Mouse (Mus musculus) 3T3-L1 (cell line): ENCODE measurements around the gene Tmem121.
"Not testable (repeated sequence)": the region's sequence is repeated elsewhere in the genome, so short reads cannot be mapped to it uniquely, and the experiment has no call there.

Experiments
- DNase-seq: peaks from one replicate; pipeline ENCODE4 v3.0.0-alpha.2; 2015; ENCODE audit warnings: low read depth, low spot score

The Tmem121 gene

DNA sequence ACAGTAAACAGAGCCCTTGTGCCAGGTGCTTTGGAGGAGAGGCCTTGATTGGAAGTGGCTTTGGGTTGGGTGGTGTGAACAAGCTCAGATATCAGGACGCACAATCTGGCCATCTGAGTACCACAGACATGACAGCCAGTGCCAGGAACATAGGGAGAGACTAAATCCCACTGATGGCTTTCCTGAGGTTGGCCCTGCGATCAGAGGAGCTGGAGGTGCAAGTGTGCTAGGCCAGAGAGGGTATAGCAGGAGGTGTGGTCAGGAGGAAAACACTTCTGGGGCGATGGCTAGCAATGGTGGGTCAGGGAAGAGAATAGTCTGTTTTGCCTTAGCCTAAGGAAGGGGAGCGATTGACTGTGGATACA is 1.3 kb downstream of the Tmem121 start:
- no peak for DNase-seq

DNA sequence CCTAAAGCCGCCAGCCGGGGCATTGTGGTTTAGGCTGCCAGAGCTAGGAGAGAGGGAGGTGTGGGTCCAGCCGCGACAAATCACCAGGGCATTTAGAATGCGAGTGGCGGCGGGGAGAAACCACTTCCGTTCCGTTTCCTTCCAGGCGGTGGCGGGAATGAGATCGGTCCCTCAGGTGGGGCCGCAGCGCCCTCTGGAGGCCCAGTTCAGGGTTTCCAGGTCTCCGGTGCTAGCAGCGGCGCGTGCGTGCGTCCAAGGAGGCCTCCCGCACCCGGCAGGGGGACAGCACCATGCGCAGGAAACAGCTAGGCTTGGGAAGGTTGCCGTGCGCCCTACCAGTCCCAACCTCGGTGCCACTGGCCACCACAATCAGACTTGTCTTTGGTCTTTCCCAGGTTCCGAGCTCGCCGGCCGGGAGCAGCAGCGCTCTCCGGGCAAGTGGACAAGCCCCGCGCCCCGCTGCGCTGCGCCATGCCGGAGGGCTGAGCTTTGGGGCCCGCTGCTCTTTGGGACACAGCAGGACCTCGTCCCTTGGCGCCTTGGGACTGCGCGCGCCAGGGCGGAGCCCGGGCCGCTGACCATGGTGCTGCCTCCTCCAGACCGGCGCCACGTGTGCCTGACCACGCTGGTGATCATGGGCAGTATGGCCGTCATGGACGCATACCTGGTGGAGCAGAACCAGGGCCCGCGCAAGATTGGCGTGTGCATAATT is 2.0 kb downstream of the Tmem121 start:
- DNase-seq: no peak

DNA sequence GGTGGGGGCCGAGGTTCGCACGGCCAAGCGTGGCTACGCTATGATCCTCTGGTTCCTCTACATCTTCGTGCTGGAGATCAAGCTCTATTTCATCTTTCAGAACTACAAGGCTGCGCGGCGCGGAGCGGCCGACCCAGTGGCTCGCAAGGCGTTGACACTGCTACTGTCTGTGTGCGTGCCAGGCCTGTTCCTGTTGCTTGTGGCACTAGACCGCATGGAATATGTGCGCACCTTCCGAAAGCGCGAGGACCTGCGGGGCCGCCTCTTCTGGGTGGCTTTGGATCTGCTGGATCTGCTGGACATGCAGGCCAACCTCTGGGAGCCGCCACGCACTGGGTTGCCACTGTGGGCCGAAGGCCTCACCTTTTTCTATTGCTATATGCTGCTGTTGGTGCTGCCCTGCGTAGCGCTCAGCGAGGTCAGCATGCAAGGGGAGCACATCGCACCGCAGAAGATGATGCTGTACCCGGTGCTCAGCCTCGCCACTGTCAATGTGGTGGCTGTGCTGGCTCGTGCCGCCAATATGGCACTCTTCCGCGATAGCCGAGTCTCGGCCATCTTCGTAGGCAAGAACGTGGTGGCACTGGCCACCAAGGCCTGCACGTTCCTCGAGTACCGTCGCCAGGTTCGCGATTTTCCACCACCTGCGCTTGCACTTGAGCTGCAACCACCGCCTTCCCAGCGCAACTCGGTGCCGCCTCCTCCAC is 2.8 kb downstream of the Tmem121 start:
- no peak for DNase-seq

DNA sequence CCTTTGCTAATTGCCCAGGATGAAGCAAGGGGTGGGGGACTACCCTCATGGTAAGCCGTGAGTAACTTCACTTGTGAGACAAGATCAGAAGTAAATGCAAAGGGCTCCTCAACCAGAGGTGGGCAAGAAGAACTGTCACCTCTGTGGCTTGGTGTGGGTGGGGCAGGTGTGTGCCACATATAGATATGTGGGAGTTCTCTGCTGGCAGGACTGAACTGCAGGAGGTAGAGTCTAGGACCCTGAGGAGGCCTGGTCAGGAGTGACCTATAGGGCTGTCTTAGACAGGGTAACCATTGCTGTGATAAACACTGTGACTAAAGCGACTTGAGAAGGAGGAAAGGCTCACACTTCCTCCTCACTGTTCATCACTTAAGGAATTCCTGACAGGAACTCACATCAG is 7.7 kb downstream of the Tmem121 start:
- no peak for DNase-seq

DNA sequence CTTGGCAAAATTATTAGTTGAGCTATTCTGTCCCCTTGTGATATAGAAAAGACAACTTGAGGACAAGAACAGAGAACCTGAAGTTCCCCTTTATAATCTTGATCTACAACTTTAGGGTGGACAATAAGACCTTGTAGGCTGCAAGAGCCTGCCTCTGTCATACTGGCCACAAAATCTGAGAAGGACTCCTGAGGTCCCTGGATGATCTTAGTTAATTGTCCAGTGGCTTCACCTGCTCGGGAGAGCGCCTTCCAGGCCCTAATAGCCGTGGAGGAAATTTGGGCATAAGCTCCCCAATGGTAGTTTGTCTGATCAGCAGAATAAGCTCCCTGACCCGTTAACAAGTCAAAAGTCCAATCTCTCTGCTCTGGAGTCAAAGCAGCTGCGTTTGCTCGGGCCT is 13.4 kb downstream of the Tmem121 start:
- not testable (repeated sequence) for DNase-seq

DNA sequence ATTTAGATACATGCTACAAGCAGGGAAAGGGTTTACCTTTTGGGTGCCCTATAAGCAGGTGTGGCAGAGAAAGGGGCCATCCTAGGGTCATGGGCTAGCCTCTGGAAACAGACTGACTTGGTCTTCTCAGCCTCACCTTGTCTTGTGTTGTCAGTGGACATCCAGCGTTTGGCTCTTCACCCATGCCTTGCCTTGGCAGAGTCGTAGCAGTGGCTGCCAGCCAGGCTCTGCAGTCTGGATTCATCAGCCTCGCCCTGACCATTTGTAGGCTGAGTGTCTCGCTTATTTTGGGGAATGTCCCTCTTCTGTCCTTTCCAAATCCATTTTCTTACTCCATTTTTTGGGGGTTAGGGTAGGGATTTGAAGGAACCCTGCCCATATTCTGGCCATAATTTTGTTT is 15.6 kb downstream of the Tmem121 start:
- DNase-seq: peak; percentile 17

DNA sequence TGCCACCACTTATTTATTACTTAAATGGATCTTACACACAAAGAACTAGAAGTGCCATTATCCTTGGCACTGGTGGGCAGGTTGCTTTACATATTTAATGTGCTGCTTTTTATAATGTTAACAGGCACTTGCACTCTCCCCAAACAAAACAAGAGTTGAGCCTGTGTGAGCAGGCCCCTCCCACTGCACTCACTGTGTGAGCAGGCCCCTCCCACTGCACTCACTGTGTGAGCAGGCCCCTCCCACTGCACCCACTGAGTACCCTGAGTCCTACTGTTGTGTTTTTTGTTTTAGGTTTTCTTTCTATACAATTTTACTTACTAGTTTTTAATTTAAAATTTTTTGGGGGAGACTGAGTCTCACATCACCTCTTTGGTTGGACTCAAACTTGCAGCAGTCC is 16.3 kb downstream of the Tmem121 start:
- no peak for DNase-seq

DNA sequence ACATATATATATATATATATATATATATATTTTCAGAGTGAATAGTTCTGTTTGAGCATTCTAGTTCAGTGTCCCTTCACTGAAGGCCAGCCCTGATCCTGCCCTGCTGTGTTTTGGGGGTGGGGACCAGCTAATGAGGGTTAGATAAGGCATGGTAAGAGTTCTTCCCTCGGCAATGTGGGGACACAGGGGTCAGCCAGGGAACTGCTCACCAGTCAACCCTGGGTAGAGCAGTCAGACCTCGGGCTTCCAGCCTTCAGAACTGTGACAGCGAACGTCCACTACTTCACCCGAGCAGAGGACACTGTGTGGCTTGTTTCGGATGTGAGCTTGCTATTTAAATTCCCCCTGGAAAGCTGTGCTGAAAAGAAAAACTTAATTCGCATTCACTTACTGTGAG is 17.8 kb downstream of the Tmem121 start:
- DNase-seq: no peak

DNA sequence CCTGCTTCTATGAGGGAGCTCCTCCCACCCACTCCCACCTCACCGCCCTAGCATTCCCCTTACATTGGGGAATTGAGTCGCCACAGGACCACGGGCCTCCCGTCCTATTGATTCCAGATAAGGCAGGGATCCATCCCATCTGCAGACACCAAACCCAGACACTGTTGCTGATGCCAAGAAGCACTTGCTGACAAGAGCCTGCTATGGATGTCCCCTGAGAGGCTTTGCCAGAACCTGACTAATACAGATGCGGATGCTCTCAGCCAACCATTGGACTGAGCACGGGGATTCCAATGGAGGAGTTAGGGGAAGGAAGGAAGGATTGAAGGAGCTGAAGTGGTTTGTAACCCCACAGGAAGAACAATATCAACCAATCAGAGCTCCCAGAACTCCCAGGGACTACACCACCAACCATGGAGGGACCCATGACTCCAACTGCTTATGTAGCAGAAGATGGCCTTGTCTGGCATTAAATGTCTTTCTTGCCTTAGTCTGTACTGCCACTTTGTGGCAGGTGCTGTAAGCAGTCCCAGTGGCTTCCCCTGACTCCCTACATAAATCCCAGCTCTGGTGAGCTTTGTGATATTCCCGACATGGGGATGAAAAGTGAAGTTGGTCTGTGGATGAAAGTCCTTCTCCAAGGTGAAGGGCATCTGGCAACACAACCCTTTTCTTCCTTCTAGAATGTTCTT is 19.7 kb downstream of the Tmem121 start:
- DNase-seq: peak; percentile 13

DNA sequence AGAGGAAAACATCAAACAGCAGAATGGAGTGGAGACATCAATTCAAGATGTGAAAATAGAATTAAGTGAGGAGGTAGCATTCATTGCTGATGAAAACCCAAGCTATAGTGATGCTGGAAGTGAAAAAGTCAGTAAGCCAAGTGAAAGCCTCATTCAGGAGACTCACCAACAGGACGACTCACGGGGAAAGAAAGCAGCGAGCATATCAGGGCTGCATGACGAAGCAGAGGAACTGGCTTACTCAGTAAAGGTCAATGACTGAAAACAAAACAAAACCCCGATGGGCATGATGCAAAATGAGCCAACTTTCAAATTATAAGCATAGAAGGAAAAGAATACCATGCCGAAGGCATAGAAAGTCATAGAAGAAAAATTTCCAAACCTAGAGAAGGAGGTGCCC is 22.0 kb downstream of the Tmem121 start:
- peak; percentile 15 for DNase-seq

DNA sequence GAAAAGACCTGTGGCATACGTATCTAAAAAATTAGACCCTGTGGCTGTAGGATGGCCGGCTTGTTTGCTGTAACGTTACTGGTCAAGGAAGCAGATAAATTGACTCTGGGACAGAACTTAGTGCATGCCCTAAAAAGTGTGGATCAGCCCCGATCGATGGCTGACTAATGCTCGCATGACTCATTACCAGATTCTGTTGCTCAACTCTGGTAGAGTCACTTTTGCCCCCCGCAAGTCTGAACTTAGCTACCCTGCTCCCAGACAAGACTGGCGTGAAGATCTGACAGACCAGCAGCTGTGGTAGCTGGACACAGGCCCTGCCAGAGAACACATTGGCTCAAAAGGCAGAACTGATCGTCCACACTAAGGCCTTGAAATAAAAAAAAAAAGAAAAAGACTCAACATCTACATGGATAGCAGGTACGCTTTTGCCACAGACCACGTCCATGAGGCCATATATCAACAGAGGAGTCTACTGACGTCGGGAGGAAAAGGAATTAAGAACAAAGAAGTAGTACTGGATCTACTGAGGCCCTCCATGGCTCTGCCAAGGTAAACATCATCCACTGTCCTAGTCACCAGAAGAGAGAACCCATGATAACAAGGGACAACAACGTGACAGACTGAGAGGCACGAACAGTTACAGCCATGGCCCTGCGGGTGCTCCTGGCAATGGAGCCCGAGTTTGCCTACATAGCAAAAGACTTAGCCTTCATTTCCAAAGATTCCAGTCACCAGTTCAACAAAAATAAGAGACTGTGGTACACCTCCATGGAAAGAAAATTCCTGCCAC is 25.1 kb downstream of the Tmem121 start:
- no peak for DNase-seq

DNA sequence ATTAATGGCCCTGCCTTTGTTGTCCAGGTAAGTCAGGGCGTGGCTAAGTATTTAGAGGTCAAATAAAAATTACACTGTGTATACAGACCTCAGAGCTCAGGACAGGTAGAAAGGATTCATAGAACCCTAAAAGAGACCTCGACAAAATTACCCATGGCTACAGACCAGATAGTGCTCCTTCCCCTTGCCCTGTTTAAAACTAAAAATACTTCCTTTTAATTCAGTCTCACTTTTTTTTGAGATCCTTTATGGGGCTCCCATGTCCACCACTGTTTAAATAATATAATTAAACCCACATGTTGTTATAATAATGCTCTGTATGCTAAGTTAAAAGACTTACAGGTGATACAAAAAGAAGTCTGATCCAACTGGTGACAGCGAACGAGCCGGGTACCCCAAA is 26.0 kb downstream of the Tmem121 start:
- DNase-seq: no peak

DNA sequence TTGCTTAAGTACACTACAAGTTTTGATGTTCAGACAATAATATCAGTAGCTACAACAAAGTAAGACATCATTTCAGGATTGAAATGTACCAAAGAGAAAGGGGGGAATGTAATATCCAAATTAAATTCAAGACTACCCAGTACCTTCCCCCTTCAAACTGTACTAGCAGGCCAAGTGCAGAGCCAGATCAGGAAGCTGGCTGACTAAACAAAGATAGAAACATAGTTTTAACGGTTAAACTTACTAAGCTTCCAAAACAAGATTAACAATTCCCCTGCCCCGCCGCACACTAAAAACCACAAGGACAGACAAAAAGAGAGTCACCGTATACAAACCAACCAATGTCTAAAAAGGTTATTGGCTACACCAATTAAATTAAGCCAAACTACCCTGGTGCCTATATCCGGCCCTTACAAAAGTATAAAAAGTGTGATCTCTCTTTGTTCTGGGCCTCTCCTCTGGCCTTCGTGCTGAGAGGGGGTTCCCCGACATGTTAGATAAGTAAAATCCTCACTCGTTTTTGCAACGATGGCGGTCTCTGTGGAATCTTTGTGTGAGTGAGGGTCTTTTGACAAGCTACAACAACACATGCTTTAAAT is 26.7 kb downstream of the Tmem121 start:
- DNase-seq: no peak

DNA sequence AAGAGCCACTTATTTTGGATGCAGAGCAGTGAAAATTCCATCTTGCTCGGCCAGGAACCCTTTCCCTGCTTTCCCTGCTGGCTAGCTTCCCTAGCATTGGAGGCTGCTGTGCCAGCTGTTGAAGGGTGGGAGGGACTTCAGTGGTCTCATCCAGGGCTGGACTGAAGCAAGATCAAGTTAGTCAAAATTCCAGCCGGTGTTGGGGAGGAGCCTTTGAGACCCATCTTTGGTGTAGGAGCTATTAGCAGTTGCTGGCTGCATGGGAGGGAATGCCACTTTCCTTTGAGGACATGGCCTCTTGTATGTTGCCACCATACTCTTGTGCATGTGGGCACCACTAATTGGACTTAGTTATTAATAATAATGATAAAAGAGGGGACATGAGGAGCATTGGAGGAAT is 27.5 kb downstream of the Tmem121 start:
- DNase-seq: no peak

DNA sequence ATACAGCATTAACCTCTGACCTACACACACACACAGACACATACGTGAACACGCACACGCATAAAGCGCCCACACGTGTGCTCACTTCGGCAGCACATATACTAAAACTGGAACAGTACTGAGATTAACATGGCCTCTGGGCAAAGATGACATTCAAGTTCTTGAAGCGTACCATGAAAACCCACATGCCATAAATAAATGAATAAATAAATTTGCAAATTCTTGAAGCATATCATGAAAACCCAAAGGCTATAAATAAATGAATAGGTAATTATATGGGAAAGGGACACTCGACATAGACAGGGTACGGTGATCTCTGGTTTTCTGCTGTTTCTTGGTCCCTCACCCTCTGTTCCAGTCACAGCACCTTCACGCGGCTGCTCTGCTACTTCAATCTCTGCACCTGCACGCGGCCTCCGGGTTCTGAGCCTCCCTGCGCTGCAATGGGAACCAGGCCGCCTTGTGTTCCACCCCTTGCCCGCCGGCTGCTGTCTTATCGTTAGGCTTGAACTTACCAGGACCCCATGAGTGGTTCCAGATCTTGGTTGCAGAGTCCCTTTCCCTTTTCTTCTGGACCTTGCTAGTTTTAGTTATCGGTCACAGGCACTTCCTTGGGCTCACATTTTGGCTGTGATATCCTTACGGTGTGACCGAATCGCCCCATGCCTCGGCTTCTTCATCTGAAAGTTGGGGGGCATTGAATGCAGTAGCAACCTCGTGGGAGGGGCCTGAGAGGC is 28.5 kb downstream of the Tmem121 start:
- no peak for DNase-seq

DNA sequence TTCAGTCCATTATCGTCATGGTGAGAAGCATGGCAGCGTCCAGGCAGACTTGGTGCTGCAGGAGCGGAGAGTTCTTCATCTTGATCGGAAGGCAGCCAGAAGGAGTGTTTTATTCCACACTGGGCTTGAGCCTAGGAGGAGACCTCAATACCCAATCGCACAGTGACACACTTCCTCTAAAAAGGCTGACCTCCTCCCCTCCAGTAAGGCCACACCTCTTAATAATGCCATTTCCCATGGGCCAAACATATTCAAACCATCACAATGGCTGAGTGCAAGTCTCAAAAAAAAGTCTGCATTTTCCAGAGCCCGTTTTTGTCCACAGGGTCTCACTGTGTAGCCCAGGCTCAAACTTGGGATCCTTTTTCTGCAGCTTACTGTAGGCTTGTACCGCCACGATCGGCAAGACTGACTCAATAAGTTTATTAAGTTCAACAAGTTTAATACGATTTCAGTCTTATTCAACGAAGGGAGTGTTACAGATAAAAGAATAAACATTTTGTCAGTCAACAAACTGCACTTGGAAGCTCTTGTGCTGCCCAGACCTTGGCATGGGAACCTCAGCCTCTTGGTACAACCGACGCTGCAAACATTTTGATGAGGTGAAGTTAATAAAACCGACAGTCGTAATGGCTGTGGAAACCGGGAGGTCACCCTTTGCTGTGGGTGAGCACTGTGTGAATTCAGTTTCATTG is 29.4 kb downstream of the Tmem121 start:
- DNase-seq: no peak

DNA sequence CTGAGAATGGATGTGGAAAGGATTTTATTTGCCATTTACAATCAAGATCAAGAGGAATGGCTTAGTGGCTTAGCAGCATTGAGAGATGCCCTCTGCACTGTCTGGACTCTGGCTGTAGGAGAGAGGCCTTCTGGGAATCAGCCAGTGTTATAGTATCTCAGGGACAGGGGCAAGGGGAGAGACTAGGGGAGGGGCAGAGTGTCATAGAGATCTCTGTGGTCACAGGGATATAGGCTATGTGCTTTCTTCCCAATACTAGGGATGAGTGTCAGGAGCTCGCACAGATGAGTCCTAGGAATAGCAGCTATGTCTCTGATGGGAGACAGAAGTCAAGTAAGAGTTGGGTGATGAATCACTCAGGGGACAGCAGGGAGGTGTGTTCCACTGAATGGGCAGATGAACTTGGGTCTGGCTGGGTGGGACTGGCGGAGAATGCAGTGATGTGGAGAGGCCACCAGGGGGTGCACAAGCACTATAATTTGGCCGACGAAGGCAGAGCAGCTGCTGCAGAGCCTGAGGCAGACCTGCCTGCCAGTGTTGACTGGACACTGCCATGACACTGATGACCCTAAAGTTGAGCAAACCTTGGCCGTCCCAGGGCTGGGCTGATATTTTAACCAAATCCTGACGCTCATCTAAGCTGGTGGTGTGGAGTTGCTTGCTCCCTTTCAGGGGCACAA is 30.1 kb downstream of the Tmem121 start:
- DNase-seq: peak; percentile 69

DNA sequence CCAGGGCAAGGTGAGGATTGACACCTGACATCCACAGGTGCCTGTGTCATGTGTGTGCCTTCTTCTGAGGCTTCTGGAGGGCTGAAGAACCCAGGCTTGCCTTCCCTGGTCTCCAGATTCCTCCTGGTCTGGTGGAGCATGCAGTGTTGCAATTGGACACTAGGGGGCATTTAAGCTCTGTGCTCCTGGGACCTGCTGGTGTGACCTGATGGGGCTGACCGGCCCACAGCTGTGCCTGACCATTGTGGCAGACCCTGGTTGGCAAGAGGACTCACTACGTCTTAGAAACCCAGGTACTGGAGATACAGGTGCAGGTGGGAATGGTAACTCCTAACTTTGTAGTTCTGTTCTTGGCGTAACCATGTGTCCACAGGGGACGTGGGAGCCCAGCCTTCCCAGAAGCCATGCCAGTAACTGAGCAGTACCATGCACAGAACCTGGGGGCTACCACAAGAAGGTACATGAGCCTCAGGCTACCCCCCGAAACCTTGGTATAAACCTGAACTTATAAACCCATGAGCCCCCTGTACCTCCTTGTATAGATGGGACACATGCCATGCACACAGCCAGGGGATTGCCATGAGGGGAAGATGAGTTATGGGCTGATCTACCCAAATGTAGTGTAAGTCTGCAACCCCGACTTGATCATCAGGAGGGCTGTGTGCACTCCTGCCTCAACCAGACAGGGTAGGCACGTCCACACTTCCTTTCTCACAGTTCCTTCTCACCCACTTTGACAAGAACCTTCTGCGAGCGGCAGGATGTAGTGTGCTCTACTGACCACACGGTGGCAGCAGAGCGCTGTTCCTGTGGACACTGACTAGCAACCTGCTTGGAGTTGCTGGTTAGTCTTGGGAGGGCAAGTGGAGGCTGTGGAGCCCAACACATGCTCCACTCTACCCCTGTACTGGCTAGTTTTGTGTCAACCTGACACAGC is 31.8 kb downstream of the Tmem121 start:
- DNase-seq: peak; percentile 85

DNA sequence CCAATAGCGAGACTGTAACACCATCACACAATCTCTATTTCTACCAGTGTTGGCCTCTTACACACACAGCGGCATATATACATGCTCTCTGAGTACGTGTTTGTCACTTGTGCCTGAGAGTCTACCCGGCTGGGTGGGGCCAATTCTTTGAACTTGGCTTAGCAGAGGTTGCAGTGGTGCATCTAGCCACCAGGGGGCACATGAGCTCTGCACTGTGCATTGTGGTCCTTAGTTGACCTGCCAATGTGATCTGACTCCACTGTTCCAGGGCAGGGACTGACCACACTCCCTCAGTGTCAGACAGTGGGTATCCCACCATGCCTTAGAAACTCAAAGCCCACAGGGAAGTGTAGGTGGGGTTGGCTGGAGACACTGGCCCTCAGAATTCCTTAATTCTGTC is 34.1 kb downstream of the Tmem121 start:
- peak; percentile 58 for DNase-seq
